In genomic region chr12:12920166-12921157, GRCm38 (mm10) we compare ENCODE assay signal across 22 mouse cellular contexts. TPM values are rescaled to one million over a fixed set of nuclear protein-coding genes. Genes with fewer than 3 reads are reported as not detected.
DNase-seq lines count a peak whose midpoint lies in the region; ATAC-seq and TF ChIP-seq lines count a peak whose summit lies in the region.
"Had no signal": no experiment of that assay in that cellular context is flagged by ENCODE, and none has a peak within 500 bp of the region (broad histone marks: within the 10 kb centered on the region; RNA-seq: fewer than 3 reads in every experiment).

No protein-coding gene starts in this region.

- ATAC-seq in Patski, result peak; percentile 77
- peak; percentile 88 for ATAC-seq in kidney, postnatal 0 days (replicated peaks; ENCODE audit: low FRiP score, low read depth)
- no peak for ATAC-seq in erythroblast, adult 5-6 weeks (replicated peaks; ENCODE audit: low FRiP score, poor library complexity, severe bottlenecking)
- ATAC-seq: inflammation-experienced regulatory T-cells, adult 6 months had no signal

- 0 out of 2 replicates have a peak overlapping the region, but pooled peaks have one; percentile 15 for H3K27ac ChIP-seq in kidney, postnatal 0 days
- H3K27ac ChIP-seq in testis, adult 2 months (ENCODE audit: control insufficient read depth, insufficient read depth, low read depth, low read length), result peak overlapping the region; percentile 41
- H3K27ac ChIP-seq: embryonic facial prominence, embryonic 13.5 days; hindbrain, embryonic 12.5 days; layer of hippocampus, adult 2 months; macrophage had no signal

- peaks cover 14% of the 10 kb centered on the region; the same call in 1 of the 2 replicates for H3K4me1 ChIP-seq in kidney, postnatal 0 days (replicated peaks; ENCODE audit: insufficient read depth, low read length)
- H3K4me1 ChIP-seq in testis, adult 2 months (ENCODE audit: control insufficient read depth, insufficient read depth, low read length), result no peaks in the 10 kb centered on the region; the same call in 1 of the 2 replicates

- no peaks in the 10 kb centered on the region for H3K9me3 ChIP-seq in kidney, postnatal 0 days (replicated peaks; ENCODE audit: low read length)
- H3K9me3 ChIP-seq: embryonic facial prominence, embryonic 13.5 days; hindbrain, embryonic 12.5 days had no signal

- no peaks in the 10 kb centered on the region for H3K27me3 ChIP-seq in Patski
- H3K27me3 ChIP-seq in kidney, postnatal 0 days (ENCODE audit: insufficient read depth, low read length), result no peaks in the 10 kb centered on the region
- no peaks in the 10 kb centered on the region for H3K27me3 ChIP-seq in testis, adult 2 months (ENCODE audit: control insufficient read depth, insufficient read depth, low read length)
- H3K27me3 ChIP-seq: CH12.LX; embryonic facial prominence, embryonic 13.5 days; hindbrain, embryonic 12.5 days had no signal

- TF ChIP-seq POLR2A in testis, adult 2 months (IDR thresholded peaks at IDR 0.05; ENCODE audit: control insufficient read depth, low read depth, low read length), result no peak

- no peak for TF ChIP-seq CTCF in Patski (IDR thresholded peaks at IDR 0.05)
- TF ChIP-seq CTCF in kidney, postnatal 0 days (IDR thresholded peaks at IDR 0.05; ENCODE audit: low read depth), result no peak
- TF ChIP-seq CTCF in testis, adult 2 months (IDR thresholded peaks at IDR 0.05; ENCODE audit: control insufficient read depth, insufficient read depth, insufficient replicate concordance, low read depth, low read length), result no peak

- peak; percentile 61 for DNase-seq in kidney, adult 9 months
- no peak for DNase-seq in kidney, adult 18-20 months
- no peak for DNase-seq in Patski (ENCODE audit: low read depth, low spot score)
- DNase-seq in kidney, postnatal 0 days (ENCODE audit: low spot score), result no peak
- no peak for DNase-seq in liver
- DNase-seq in ovary, postnatal 10 days (ENCODE audit: low spot score), result no peak
- DNase-seq: adrenal gland, postnatal 10 days; cerebellum, postnatal 10 days; heart, postnatal 10 days; layer of hippocampus, postnatal 36 days; lung, adult 18-20 months had no signal

- no peak overlapping the region for H3K4me3 ChIP-seq in kidney, postnatal 0 days (replicated peaks; ENCODE audit: low read depth, low read length)
- H3K4me3 ChIP-seq in testis, adult 2 months (ENCODE audit: control insufficient read depth, low read depth, low read length), result no peak overlapping the region
- H3K4me3 ChIP-seq: embryonic facial prominence, embryonic 13.5 days; hindbrain, embryonic 12.5 days; layer of hippocampus, adult 2 months had no signal

- no peak overlapping the region for H3K9ac ChIP-seq in kidney, postnatal 0 days (ENCODE audit: low read depth, low read length)
- H3K9ac ChIP-seq: embryonic facial prominence, embryonic 13.5 days; hindbrain, embryonic 12.5 days had no signal

- H3K4me2 ChIP-seq in kidney, postnatal 0 days (ENCODE audit: low read length), result no peak overlapping the region
- H3K4me2 ChIP-seq: embryonic facial prominence, embryonic 13.5 days; heart, embryonic 11.5 days; hindbrain, embryonic 12.5 days; midbrain, embryonic 11.5 days had no signal

- in situ Hi-C loops in Patski (cut with MboI; ENCODE audit: low pct_unique_long_range_greater_than_20kb), result no loop called here

- 39% methylated on average over 12 of the region's 12 CpGs for WGBS in kidney, postnatal 0 days

- H3K36me3 ChIP-seq in kidney, postnatal 0 days (ENCODE audit: insufficient read depth, low read length), result no peaks in the 10 kb centered on the region
- H3K36me3 ChIP-seq in testis, adult 2 months (ENCODE audit: control insufficient read depth, insufficient read depth, low read length), result no peaks in the 10 kb centered on the region
- H3K36me3 ChIP-seq: embryonic facial prominence, embryonic 13.5 days; hindbrain, embryonic 12.5 days had no signal

- CTCF ChIA-PET in Patski (lab: Charles Lee), result interaction anchor here (0.6 to 1.0 kb wide), 2 partner anchors 10 to 162 kb away, joined by 3 read pairs; no protein-coding TSS in a partner anchor

- POLR2A ChIA-PET in Patski (lab: Charles Lee), result interaction anchor here (0.7 kb wide), 1 partner anchor 20 kb away, joined by 4 read pairs; no protein-coding TSS in a partner anchor

RNA-seq across cellular contexts. Expression of gene Mycn, which starts 21.3 kb away (rescaled TPM):
- polyA plus RNA-seq in Patski (2021), result 1.6 TPM
- 76.7 and 86.9 TPM in 2 replicates for polyA plus RNA-seq in kidney, postnatal 0 days (2015; fragmentation: Nextera tagmentation; extraction: Ambion mirVana)
- polyA plus RNA-seq in testis, adult 2 months (2012; rRNA removed), result 1.5 and 1.6 TPM in 2 replicates
- total RNA-seq in erythroblast, adult 5-6 weeks (2015; ENCODE audit: low replicate concordance), result not detected in 2 replicates
- total RNA-seq in erythroblast, adult 5-6 weeks (2017; ENCODE audit: low replicate concordance), result 0.56 TPM in 1 of 2 replicates, not detected in the other
- total RNA-seq: CH12.LX; monocyte, adult 5-6 weeks had no signal
- polyA plus RNA-seq: inflammation-experienced regulatory T-cells, adult 6 months; macrophage had no signal

Comparison
In these comparisons a context has a peak if more than half of its experiments do, and no peak if none do; other contexts are left out.
1. RNA of gene Mycn, which starts 21.3 kb away (polyA plus RNA-seq): 76.7 to 86.9 TPM in kidney, postnatal 0 days; 1.5 to 1.6 TPM in testis, adult 2 months and 1.6 TPM in Patski (single experiment); every median in the first group is over 10 times any median in the second.